Mouse (Mus musculus) limb, embryonic 14.5 days (tissue): ENCODE results near the gene Akna. TPM values are rescaled to one million over a fixed set of nuclear protein-coding genes. Genes with fewer than 3 reads are reported as not detected.

Experiments used
- ATAC-seq: fragments of 200-750 bp; cut with Nextera tagmentation; 2 replicates; pipeline ENCODE4 v1.8.0; 2017; ENCODE audit warnings: low read depth, moderate number of reproducible peaks, moderate TSS enrichment; ENCODE audit not compliant: low FRiP score
- DNase-seq: peaks from one replicate; pipeline ENCODE4 v3.0.0-alpha.2; 2015; ENCODE audit warnings: low spot score
- H3K27ac ChIP-seq: fragments of 300-500 bp; sonication (generic); replicated peaks from 2 replicates; pipeline ENCODE4 v1.5.1; 2014; ENCODE audit warnings: low read depth, mild to moderate bottlenecking, low read length, moderate library complexity, mixed read lengths
- H3K27me3 ChIP-seq: fragments of 300-500 bp; sonication (generic); 2 replicates; pipeline ENCODE4 v1.6.1; 2014; ENCODE audit warnings: low read length, mixed read lengths; ENCODE audit not compliant: control insufficient read depth, insufficient read depth
- H3K36me3 ChIP-seq: fragments of 300-500 bp; sonication (generic); 2 replicates; pipeline ENCODE4 v1.6.1; 2014; ENCODE audit warnings: mild to moderate bottlenecking, low read length, moderate library complexity, mixed read lengths; ENCODE audit not compliant: control insufficient read depth, insufficient read depth
- H3K4me1 ChIP-seq: fragments of 300-500 bp; sonication (generic); 2 replicates; pipeline ENCODE4 v1.6.1; 2014; ENCODE audit warnings: antibody characterized with exemption, low read length, mixed read lengths; ENCODE audit not compliant: control insufficient read depth, insufficient read depth
- H3K4me2 ChIP-seq: fragments of 300-500 bp; sonication (generic); replicated peaks from 2 replicates; pipeline ENCODE4 v1.6.1; 2014; ENCODE audit warnings: low read depth, mild to moderate bottlenecking, low read length, moderate library complexity; ENCODE audit not compliant: severe bottlenecking
- H3K4me3 ChIP-seq: fragments of 300-500 bp; sonication (generic); replicated peaks from 2 replicates; pipeline ENCODE4 v1.5.1; 2014; ENCODE audit warnings: low read length
- H3K9ac ChIP-seq: fragments of 300-500 bp; sonication (generic); 2 replicates; pipeline ENCODE4 v1.6.1; 2014; ENCODE audit warnings: mild to moderate bottlenecking, low read depth, low read length, moderate library complexity; ENCODE audit not compliant: severe bottlenecking
- H3K9me3 ChIP-seq: fragments of 300-500 bp; sonication (generic); 2 replicates; pipeline ENCODE4 v1.6.1; 2016; ENCODE audit warnings: low read length; ENCODE audit not compliant: control insufficient read depth
- POLR2A ChIP-seq: fragments of 200-500 bp; IDR thresholded peaks from 2 replicates; pipeline ENCODE4 v1.8.0; 2012; ENCODE audit warnings: inconsistent platforms, mild to moderate bottlenecking, moderate library complexity, borderline replicate concordance; ENCODE audit not compliant: insufficient read depth, insufficient read length; ENCODE audit errors: extremely low read depth
- WGBS: fragments of 180-500 bp; shearing (Covaris S2); extraction: QIAGEN DNeasy Blood & Tissue Kit; methylation state at CpG from one replicate; pipeline ENCODE4 v1.1.7; 2014; 5-methylcytosine and 5-hydroxymethylcytosine counted together
- polyA plus RNA-seq, 2 experiments: library from polyadenylated mRNA; depleted of rRNA in 1 of 2; stranded (reverse) in 1 of 2; unstranded in 1 of 2; fragments of >200 nt; fragmentation: Nextera tagmentation in 1 of 2; extraction: Ambion mirVana in 1 of 2; gene quantifications; 2 replicates each; pipeline versions ENCODE4 v1.2.1 to v1.2.3; 2012 to 2014

The Akna gene
- polyA plus RNA-seq, 2 experiments, result 5.4 to 6.2 TPM

DNA sequence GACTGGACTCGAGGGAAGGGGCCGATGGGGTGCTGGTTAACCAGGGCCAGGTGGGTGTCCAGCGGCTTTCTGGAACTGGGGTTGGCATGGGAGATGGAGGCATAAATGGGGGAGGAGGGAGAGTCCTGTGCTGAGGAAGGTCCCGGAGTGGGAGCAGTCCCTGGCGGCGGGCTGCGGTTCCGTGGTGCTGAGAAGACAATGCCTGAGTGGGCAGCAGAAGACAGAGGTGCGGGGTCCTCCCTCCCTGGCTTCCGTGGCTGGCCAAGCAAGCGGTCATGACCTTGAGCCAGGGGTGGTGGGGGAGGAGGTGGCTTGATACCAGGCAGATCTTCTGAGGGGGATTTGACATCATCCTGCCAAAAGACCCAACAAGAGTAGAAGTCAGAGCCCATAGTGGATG lies 15.1 kb upstream of the Akna start:
- 0 out of 2 replicates have a peak, but pooled peaks cover 8% of the 10 kb centered on the region for H3K36me3 ChIP-seq
- no peak overlapping the region for H3K4me2 ChIP-seq
- peaks cover 4% of the 10 kb centered on the region; the same call in 1 of the 2 replicates for H3K4me1 ChIP-seq
- DNase-seq (no peak), ATAC-seq (no peak)
- no peak overlapping the region for H3K27ac ChIP-seq
- H3K9me3 ChIP-seq, result no peaks in the 10 kb centered on the region
- no peak overlapping the region for H3K9ac ChIP-seq
- no peak overlapping the region for H3K4me3 ChIP-seq
- no peak for TF ChIP-seq POLR2A
- WGBS, result 80% methylated on average over 11 of the region's 11 CpGs
- H3K27me3 ChIP-seq, result no peaks in the 10 kb centered on the region

GRCm38 (mm10) chr4:63417318-63417957 lies 14.3 kb upstream of the Akna start:
- 24% methylated on average over 9 of the region's 9 CpGs for WGBS

DNA sequence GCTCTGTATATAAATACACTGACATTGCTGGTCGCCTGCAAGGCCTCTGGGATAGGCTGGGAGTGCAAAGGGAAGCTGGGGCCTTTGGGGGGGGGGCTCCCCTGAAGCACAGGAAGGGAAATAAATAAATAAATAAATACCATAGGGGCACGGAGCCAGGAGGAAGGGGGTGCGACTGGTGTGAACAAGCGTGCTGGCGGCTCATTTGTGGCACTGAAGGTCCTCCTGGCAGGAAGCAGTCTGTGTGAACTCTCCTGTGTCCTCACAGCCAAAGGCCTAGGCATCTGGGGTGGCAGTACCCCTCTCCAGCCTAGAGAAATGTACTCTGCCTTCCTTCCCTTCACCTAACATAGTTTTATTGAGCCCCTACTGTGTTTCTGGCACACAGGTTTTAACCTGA lies 11.8 kb upstream of the Akna start:
- no peak overlapping the region for H3K4me2 ChIP-seq
- no peak overlapping the region for H3K9ac ChIP-seq
- no peak for TF ChIP-seq POLR2A
- no peak overlapping the region for H3K27ac ChIP-seq
- no peaks in the 10 kb centered on the region for H3K27me3 ChIP-seq
- DNase-seq (no peak), ATAC-seq (no peak)
- WGBS, result 81% methylated on average over 5 of the region's 5 CpGs
- no peaks in the 10 kb centered on the region for H3K9me3 ChIP-seq
- peaks cover 4% of the 10 kb centered on the region; the same call in 1 of the 2 replicates for H3K4me1 ChIP-seq
- no peak overlapping the region for H3K4me3 ChIP-seq
- 0 out of 2 replicates have a peak, but pooled peaks cover 8% of the 10 kb centered on the region for H3K36me3 ChIP-seq

More at GRCm38 (mm10) chr4:63417318-63417957, 14.3 kb upstream of the Akna start:
- H3K4me3 ChIP-seq, result no peak overlapping the region
- DNase-seq (peak; percentile 91), ATAC-seq (peak; percentile 75)
- H3K27me3 ChIP-seq, result no peaks in the 10 kb centered on the region
- 0 out of 2 replicates have a peak, but pooled peaks cover 8% of the 10 kb centered on the region for H3K36me3 ChIP-seq
- no peak for TF ChIP-seq POLR2A
- no peak overlapping the region for H3K27ac ChIP-seq
- H3K4me2 ChIP-seq, result no peak overlapping the region
- H3K9me3 ChIP-seq, result no peaks in the 10 kb centered on the region
- no peak overlapping the region; the same call in 1 of the 2 replicates for H3K9ac ChIP-seq
- H3K4me1 ChIP-seq, result peaks cover 4% of the 10 kb centered on the region; the same call in 1 of the 2 replicates

DNA sequence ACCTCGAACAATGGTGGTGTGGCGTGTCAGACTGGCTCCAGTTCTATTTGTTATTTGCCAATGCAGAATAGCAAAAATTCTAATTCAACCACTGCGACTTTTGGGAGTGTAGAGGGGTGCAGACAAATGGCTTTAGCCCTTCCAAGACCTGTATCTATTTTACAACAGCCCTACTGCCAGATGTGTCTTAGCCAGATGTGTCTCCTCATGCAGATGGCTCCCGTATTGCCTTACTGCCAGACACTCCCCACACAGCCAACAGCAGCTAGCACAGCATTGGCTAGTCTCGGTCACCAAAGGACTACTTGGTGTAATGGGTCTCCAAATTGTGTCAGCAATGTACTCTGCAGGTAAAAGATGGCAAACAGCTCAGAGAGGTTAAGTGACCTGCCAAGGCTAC lies 8.1 kb upstream of the Akna start:
- Histone ChIP-seq H3K4me3 (no peak overlapping the region), H3K27ac (no peak overlapping the region), H3K9me3 (no peaks in the 10 kb centered on the region), H3K27me3 (no peaks in the 10 kb centered on the region), H3K4me1 (peaks cover 20% of the 10 kb centered on the region), H3K4me2 (no peak overlapping the region; the same call in 1 of the 2 replicates), H3K9ac (no peak overlapping the region), H3K36me3 (0 out of 2 replicates have a peak, but pooled peaks cover 7% of the 10 kb centered on the region)
- DNase-seq (no peak), ATAC-seq (no peak)
- WGBS, result 47% methylated on average over 5 of the region's 5 CpGs
- no peak for TF ChIP-seq POLR2A

DNA sequence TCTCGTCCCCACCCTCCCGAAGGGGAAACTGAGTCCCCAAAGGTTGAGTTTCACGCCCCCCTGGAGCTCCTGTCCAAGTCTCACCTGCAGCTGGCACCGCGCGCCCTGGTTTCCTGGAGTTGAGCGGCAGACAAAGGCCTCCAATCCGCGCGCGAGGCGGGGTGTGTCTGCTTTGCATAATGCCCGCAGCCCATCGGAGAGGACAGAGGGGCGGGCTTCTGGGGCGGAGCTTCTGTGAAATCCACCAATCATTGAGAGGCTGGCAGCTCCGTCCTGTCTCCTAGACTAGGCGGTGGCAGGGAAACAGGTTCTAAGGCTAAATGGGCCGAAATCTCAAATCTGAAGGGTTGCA lies 7.4 kb upstream of the Akna start:
- peaks cover 20% of the 10 kb centered on the region for H3K4me1 ChIP-seq
- no peaks in the 10 kb centered on the region for H3K27me3 ChIP-seq
- peak overlapping the region; percentile 55 for H3K4me3 ChIP-seq
- H3K9ac ChIP-seq, result peak overlapping the region; percentile 50
- no peak for TF ChIP-seq POLR2A
- H3K27ac ChIP-seq, result no peak overlapping the region
- 0 out of 2 replicates have a peak, but pooled peaks cover 1% of the 10 kb centered on the region for H3K36me3 ChIP-seq
- ATAC-seq, result peak; percentile 92
- H3K9me3 ChIP-seq, result no peaks in the 10 kb centered on the region
- WGBS, result 0% methylated on average over 19 of the region's 19 CpGs
- DNase-seq, result peak; percentile 97
- H3K4me2 ChIP-seq, result peak overlapping the region; percentile 96
